Mouse (Mus musculus) midbrain, embryonic 16.5 days (tissue): ENCODE results near the gene Pam. TPM values are rescaled to one million over a fixed set of nuclear protein-coding genes. Genes with fewer than 3 reads are reported as not detected.
"Not testable (repeated sequence)": the region's sequence is repeated elsewhere in the genome, so short reads cannot be mapped to it uniquely, and the experiment has no call there.

Source experiments
- ATAC-seq: fragments of 200-750 bp; cut with Nextera tagmentation; 2 replicates; pipeline ENCODE4 v1.8.0; 2017; ENCODE audit warnings: moderate TSS enrichment
- H3K27ac ChIP-seq: fragments of 300-500 bp; sonication (generic); 2 replicates; pipeline ENCODE4 v1.5.1; 2014; ENCODE audit warnings: mild to moderate bottlenecking, low read length, mixed read lengths
- H3K27me3 ChIP-seq: fragments of 300-500 bp; sonication (generic); 2 replicates; pipeline ENCODE4 v1.6.1; 2014; ENCODE audit warnings: low read depth, low read length, mixed read lengths; ENCODE audit not compliant: control insufficient read depth, insufficient read depth
- H3K36me3 ChIP-seq: fragments of 300-500 bp; sonication (generic); 2 replicates; pipeline ENCODE4 v1.6.1; 2014; ENCODE audit warnings: mild to moderate bottlenecking, low read length, moderate library complexity, mixed read lengths; ENCODE audit not compliant: control insufficient read depth, insufficient read depth
- H3K4me1 ChIP-seq: fragments of 300-500 bp; sonication (generic); 2 replicates; pipeline ENCODE4 v1.6.1; 2014; ENCODE audit warnings: mild to moderate bottlenecking, low read length, mixed read lengths; ENCODE audit not compliant: control insufficient read depth, insufficient read depth
- H3K4me2 ChIP-seq: fragments of 300-500 bp; sonication (generic); 2 replicates; pipeline ENCODE4 v1.6.1; 2014; ENCODE audit warnings: mild to moderate bottlenecking, low read length, mixed read lengths
- H3K4me3 ChIP-seq: fragments of 300-500 bp; sonication (generic); 2 replicates; pipeline ENCODE4 v1.5.1; 2014; ENCODE audit warnings: low read depth, mild to moderate bottlenecking, low read length, moderate library complexity, mixed read lengths
- H3K9ac ChIP-seq: fragments of 300-500 bp; sonication (generic); 2 replicates; pipeline ENCODE4 v1.6.1; 2014; ENCODE audit warnings: low read depth, low read length, mixed read lengths
- H3K9me3 ChIP-seq: fragments of 300-500 bp; sonication (generic); replicated peaks from 2 replicates; pipeline ENCODE4 v1.6.1; 2014; ENCODE audit warnings: mild to moderate bottlenecking, low read length, mixed read lengths; ENCODE audit not compliant: control insufficient read depth, poor library complexity, severe bottlenecking
- WGBS: fragments of 180-500 bp; shearing (Covaris S2); extraction: QIAGEN DNeasy Blood & Tissue Kit; methylation state at CpG from one replicate; pipeline ENCODE4 v1.1.7; 2014; 5-methylcytosine and 5-hydroxymethylcytosine counted together
- polyA plus RNA-seq: library from polyadenylated mRNA; unstranded; fragments of >200 nt; fragmentation: Nextera tagmentation; extraction: Ambion mirVana; gene quantifications from 2 replicates; pipeline ENCODE4 v1.2.1, GENCODE M21; 2015

Gene Pam
- polyA plus RNA-seq, 1 experiment from 2014 or later, result 35.6 TPM

GRCm38 (mm10) chr1:97773362-97773761, 322.1 kb downstream of the Pam start:
- Histone ChIP-seq H3K4me2 (no peak overlapping the region), H3K9me3 (no peaks in the 10 kb centered on the region), H3K4me1 (peaks cover 7% of the 10 kb centered on the region), H3K9ac (no peak overlapping the region), H3K27ac (no peak overlapping the region), H3K36me3 (no peaks in the 10 kb centered on the region), H3K27me3 (no peaks in the 10 kb centered on the region), H3K4me3 (no peak overlapping the region)
- WGBS, result 83% methylated on average over 6 of the region's 6 CpGs
- no peak for ATAC-seq

GRCm38 (mm10) chr1:97771727-97772126, 323.7 kb downstream of the Pam start:
- no peak overlapping the region for H3K27ac ChIP-seq
- no peak overlapping the region for H3K4me2 ChIP-seq
- ATAC-seq, result no peak
- H3K9me3 ChIP-seq, result no peaks in the 10 kb centered on the region
- peaks cover 22% of the 10 kb centered on the region for H3K4me1 ChIP-seq
- WGBS, result 91% methylated on average over 5 of the region's 5 CpGs
- H3K27me3 ChIP-seq, result no peaks in the 10 kb centered on the region
- H3K9ac ChIP-seq, result no peak overlapping the region
- H3K36me3 ChIP-seq, result no peaks in the 10 kb centered on the region
- no peak overlapping the region for H3K4me3 ChIP-seq

- H3K4me3 ChIP-seq, result no peak overlapping the region; the same call in 1 of the 2 replicates
- H3K4me2 ChIP-seq, result peak overlapping the region; percentile 22; the same call in 1 of the 2 replicates
- 0 out of 2 replicates have a peak overlapping the region, but pooled peaks have one; percentile 38 for H3K9ac ChIP-seq
- no peaks in the 10 kb centered on the region for H3K27me3 ChIP-seq
- ATAC-seq, result no peak
- H3K27ac ChIP-seq, result no peak overlapping the region
- WGBS, result 59% methylated on average over 7 of the region's 7 CpGs
- H3K36me3 ChIP-seq, result no peaks in the 10 kb centered on the region
- no peaks in the 10 kb centered on the region for H3K9me3 ChIP-seq
- peaks cover 23% of the 10 kb centered on the region for H3K4me1 ChIP-seq
Observed at GRCm38 (mm10) chr1:97771118-97771517, 324.3 kb downstream of the Pam start.

- WGBS, result under 1% methylated on average over 65 of the region's 66 CpGs
- H3K4me1 ChIP-seq, result peaks cover 29% of the 10 kb centered on the region
- ATAC-seq, result peak; percentile 99
- peak within 1 kb of the TSS; percentile 81 for H3K4me2 ChIP-seq
- H3K4me3 ChIP-seq, result peak within 1 kb of the TSS; percentile 72
- peak within 1 kb of the TSS; percentile 93 for H3K27ac ChIP-seq
- H3K9ac ChIP-seq, result peak within 1 kb of the TSS; percentile 84
- no peaks in the 10 kb centered on the region for H3K27me3 ChIP-seq
- no peaks in the 10 kb centered on the region for H3K9me3 ChIP-seq
- no peaks in the 10 kb centered on the region for H3K36me3 ChIP-seq
Observed at GRCm38 (mm10) chr1:97769904-97770753, 325.3 kb downstream of the Pam start, which contains the start of the genes Gin1 and Ppip5k2. Gene Gin1 (plus strand): TSS chr1:97770172. Gene Ppip5k2 (minus strand): TSS chr1:97770411.

- H3K27ac ChIP-seq, result peak overlapping the region; percentile 92
- WGBS, result under 1% methylated on average over 40 of the region's 40 CpGs
- no peaks in the 10 kb centered on the region for H3K9me3 ChIP-seq
- peaks cover 29% of the 10 kb centered on the region for H3K4me1 ChIP-seq
- no peaks in the 10 kb centered on the region for H3K27me3 ChIP-seq
- H3K4me2 ChIP-seq, result peak overlapping the region; percentile 81
- H3K36me3 ChIP-seq, result no peaks in the 10 kb centered on the region
- H3K9ac ChIP-seq, result peak overlapping the region; percentile 84
- peak; percentile 78 for ATAC-seq
- H3K4me3 ChIP-seq, result peak overlapping the region; percentile 72
Observed at GRCm38 (mm10) chr1:97769294-97769903, 326.0 kb downstream of the Pam start.

- WGBS, result 13% methylated on average over 7 of the region's 7 CpGs
- no peaks in the 10 kb centered on the region for H3K36me3 ChIP-seq
- no peak for ATAC-seq
- H3K4me2 ChIP-seq, result peak overlapping the region; percentile 81
- peak overlapping the region; percentile 72 for H3K4me3 ChIP-seq
- H3K9me3 ChIP-seq, result no peaks in the 10 kb centered on the region
- H3K9ac ChIP-seq, result peak overlapping the region; percentile 84
- H3K27me3 ChIP-seq, result no peaks in the 10 kb centered on the region
- H3K4me1 ChIP-seq, result peaks cover 29% of the 10 kb centered on the region
- H3K27ac ChIP-seq, result peak overlapping the region; percentile 92
Observed at GRCm38 (mm10) chr1:97768906-97769293, 326.5 kb downstream of the Pam start.

GRCm38 (mm10) chr1:97768089-97768488, 327.4 kb downstream of the Pam start:
- Histone ChIP-seq H3K4me2 (peak overlapping the region; percentile 81), H3K4me3 (peak overlapping the region; percentile 72), H3K36me3 (no peaks in the 10 kb centered on the region), H3K27ac (no peak overlapping the region), H3K4me1 (peaks cover 29% of the 10 kb centered on the region), H3K9me3 (no peaks in the 10 kb centered on the region), H3K9ac (no peak overlapping the region), H3K27me3 (no peaks in the 10 kb centered on the region)
- no peak for ATAC-seq
- WGBS, result 87% methylated on average over 2 of the region's 2 CpGs

GRCm38 (mm10) chr1:97765712-97766111, 329.7 kb downstream of the Pam start:
- not testable (repeated sequence) for H3K27me3 ChIP-seq, H3K27ac ChIP-seq, H3K4me3 ChIP-seq, H3K36me3 ChIP-seq, ATAC-seq, H3K9me3 ChIP-seq, H3K4me2 ChIP-seq, H3K9ac ChIP-seq
- peaks cover 25% of the 10 kb centered on the region for H3K4me1 ChIP-seq
- 83% methylated on average over 4 of the region's 4 CpGs for WGBS

- H3K27ac ChIP-seq, result no peak overlapping the region
- H3K27me3 ChIP-seq, result no peaks in the 10 kb centered on the region
- peaks cover 6% of the 10 kb centered on the region; the same call in 1 of the 2 replicates for H3K4me1 ChIP-seq
- H3K9ac ChIP-seq, result no peak overlapping the region
- H3K36me3 ChIP-seq, result no peaks in the 10 kb centered on the region
- H3K4me2 ChIP-seq, result no peak overlapping the region
- no peaks in the 10 kb centered on the region for H3K9me3 ChIP-seq
- ATAC-seq, result no peak
- no peak overlapping the region for H3K4me3 ChIP-seq
- WGBS, result 84% methylated on average over 6 of the region's 6 CpGs
Observed at GRCm38 (mm10) chr1:97761477-97761876, 334.0 kb downstream of the Pam start.
